Mouse (Mus musculus) liver, embryonic 13.5 days (tissue): ENCODE measurements around the gene Rnf151. TPM values are rescaled to one million over a fixed set of nuclear protein-coding genes. Genes with fewer than 3 reads are reported as not detected.
A peak's percentile ranks its signal among the peaks of the same experiment; 100 is the strongest.
"Not testable (repeated sequence)": the region's sequence is repeated elsewhere in the genome, so short reads cannot be mapped to it uniquely, and the experiment has no call there.

Experiments used
- ATAC-seq: fragments of 200-750 bp; cut with Nextera tagmentation; 2 replicates; pipeline ENCODE4 v1.8.0; 2017; ENCODE audit warnings: low read depth, mild to moderate bottlenecking, moderate number of reproducible peaks, moderate library complexity
- DNase-seq: peaks from one replicate; pipeline ENCODE4 v3.0.0; 2022
- H3K27ac ChIP-seq: fragments of 300-500 bp; sonication (generic); 2 replicates; pipeline ENCODE4 v1.5.1; 2015; ENCODE audit warnings: moderate library complexity, mild to moderate bottlenecking, inconsistent platforms
- H3K27me3 ChIP-seq: fragments of 300-500 bp; sonication (generic); 2 replicates; pipeline ENCODE4 v1.6.1; 2015; ENCODE audit warnings: mild to moderate bottlenecking, inconsistent platforms
- H3K36me3 ChIP-seq: fragments of 300-500 bp; sonication (generic); 2 replicates; pipeline ENCODE4 v1.6.1; 2015; ENCODE audit warnings: mild to moderate bottlenecking, inconsistent platforms
- H3K4me1 ChIP-seq: fragments of 300-500 bp; sonication (generic); replicated peaks from 2 replicates; pipeline ENCODE4 v1.6.1; 2015; ENCODE audit warnings: inconsistent platforms
- H3K4me2 ChIP-seq: fragments of 300-500 bp; sonication (generic); 2 replicates; pipeline ENCODE4 v1.6.1; 2015; ENCODE audit warnings: inconsistent platforms, mild to moderate bottlenecking, moderate library complexity
- H3K4me3 ChIP-seq: fragments of 300-500 bp; sonication (generic); replicated peaks from 2 replicates; pipeline ENCODE4 v1.5.1; 2015; ENCODE audit warnings: mild to moderate bottlenecking, inconsistent platforms
- H3K9ac ChIP-seq: fragments of 300-500 bp; sonication (generic); 2 replicates; pipeline ENCODE4 v1.6.1; 2015; ENCODE audit warnings: mild to moderate bottlenecking, inconsistent platforms
- H3K9me3 ChIP-seq: fragments of 300-500 bp; sonication (generic); replicated peaks from 2 replicates; pipeline ENCODE4 v1.6.1; 2016; ENCODE audit warnings: inconsistent platforms
- WGBS: fragments of 180-500 bp; shearing (Covaris S2); methylation state at CpG from one replicate; pipeline ENCODE4 v1.1.7; 2015; ENCODE audit not compliant: insufficient replicate concordance; 5-methylcytosine and 5-hydroxymethylcytosine counted together
- polyA plus RNA-seq: library from polyadenylated mRNA; unstranded; fragments of >200 nt; fragmentation: Nextera tagmentation; extraction: Ambion mirVana; gene quantifications from 2 replicates; pipeline ENCODE4 v1.2.1, GENCODE M21; 2015

The Rnf151 gene
- polyA plus RNA-seq, 1 experiment from 2014 or later: 0.10 TPM

DNA sequence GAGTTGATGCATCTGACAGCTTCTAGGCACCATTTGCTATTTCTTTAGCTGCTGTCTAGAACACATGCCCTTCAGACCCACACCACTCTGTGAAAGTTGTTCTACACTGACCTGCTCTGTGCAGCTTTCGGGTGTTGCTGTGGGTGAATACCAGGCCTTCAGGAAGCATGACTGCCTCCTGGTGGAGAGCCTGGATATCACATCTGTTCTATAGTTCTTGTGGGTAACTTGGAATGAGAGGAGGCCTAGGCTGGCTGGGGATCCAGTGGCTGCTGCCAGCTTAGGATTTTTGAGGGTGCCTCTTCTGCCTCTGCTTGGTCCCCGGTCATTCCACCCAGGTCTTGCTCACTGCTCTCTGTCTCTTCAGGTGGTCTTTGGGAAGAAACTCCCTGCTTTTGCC, 41.7 kb downstream of the Rnf151 start:
- no peaks in the 10 kb centered on the region for H3K9me3 ChIP-seq
- 0 out of 2 replicates have a peak overlapping the region, but pooled peaks have one; percentile 1 for H3K27ac ChIP-seq
- peaks cover 51% of the 10 kb centered on the region for H3K36me3 ChIP-seq
- DNase-seq (peak; percentile 58), ATAC-seq (no peak)
- H3K4me2 ChIP-seq: no peak overlapping the region
- H3K4me1 ChIP-seq: peaks cover 59% of the 10 kb centered on the region
- H3K9ac ChIP-seq: 0 out of 2 replicates have a peak overlapping the region, but pooled peaks have one; percentile 14
- WGBS: 63% methylated on average over 2 of the region's 2 CpGs
- no peaks in the 10 kb centered on the region for H3K27me3 ChIP-seq
- H3K4me3 ChIP-seq: no peak overlapping the region

GRCm38 (mm10) chr17:24674277-24674676, 43.6 kb downstream of the Rnf151 start:
- Histone ChIP-seq H3K9ac (peak overlapping the region; percentile 35; the same call in 1 of the 2 replicates), H3K27ac (no peak overlapping the region; the same call in 1 of the 2 replicates), H3K27me3 (no peaks in the 10 kb centered on the region), H3K4me2 (no peak overlapping the region), H3K9me3 (no peaks in the 10 kb centered on the region), H3K4me3 (no peak overlapping the region), H3K36me3 (peaks cover 32% of the 10 kb centered on the region), H3K4me1 (peaks cover 73% of the 10 kb centered on the region)
- no peak for DNase-seq
- no peak for ATAC-seq
- 61% methylated on average over 7 of the region's 7 CpGs for WGBS

DNA sequence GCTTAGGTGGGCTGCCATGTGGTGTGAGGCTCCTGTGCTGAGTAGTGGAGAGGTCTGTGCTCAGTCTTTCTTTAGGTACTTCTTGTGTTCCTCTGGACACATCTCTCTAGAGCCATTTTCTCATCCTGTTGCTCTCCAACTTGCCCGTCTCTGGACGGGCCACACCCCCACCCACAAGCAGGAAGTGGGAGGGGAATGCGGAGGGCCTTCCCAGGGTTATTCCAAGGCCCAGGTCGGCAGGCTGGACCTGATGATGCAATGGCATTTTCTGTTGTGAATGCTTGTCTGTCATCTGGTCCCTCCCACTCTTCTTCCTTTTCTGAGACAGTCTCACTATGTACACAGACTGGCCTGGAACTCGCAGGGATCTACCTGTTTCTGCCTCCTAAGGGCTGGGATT, 45.7 kb downstream of the Rnf151 start:
- peak overlapping the region; percentile 91 for H3K4me3 ChIP-seq
- H3K36me3 ChIP-seq: peaks cover 10% of the 10 kb centered on the region
- peak overlapping the region; percentile 51 for H3K27ac ChIP-seq
- peak overlapping the region; percentile 10; the same call in 1 of the 2 replicates for H3K9ac ChIP-seq
- H3K4me1 ChIP-seq: peaks cover 79% of the 10 kb centered on the region
- DNase-seq (no peak), ATAC-seq (peak; percentile 3; the same call in 1 of the 2 replicates)
- WGBS: 15% methylated on average over 5 of the region's 5 CpGs
- H3K4me2 ChIP-seq: peak overlapping the region; percentile 85
- H3K27me3 ChIP-seq: no peaks in the 10 kb centered on the region
- no peaks in the 10 kb centered on the region for H3K9me3 ChIP-seq

- H3K36me3 ChIP-seq: peaks cover 3% of the 10 kb centered on the region; the same call in 1 of the 2 replicates
- H3K27me3 ChIP-seq: no peaks in the 10 kb centered on the region
- WGBS: 47% methylated on average over 5 of the region's 5 CpGs
- ATAC-seq (no peak), DNase-seq (no peak)
- H3K4me3 ChIP-seq: peak overlapping the region; percentile 91
- H3K4me1 ChIP-seq: peaks cover 73% of the 10 kb centered on the region
- peak overlapping the region; percentile 58 for H3K27ac ChIP-seq
- peak overlapping the region; percentile 85 for H3K4me2 ChIP-seq
- peak overlapping the region; percentile 95 for H3K9ac ChIP-seq
- no peaks in the 10 kb centered on the region for H3K9me3 ChIP-seq
Observed at GRCm38 (mm10) chr17:24671346-24671745, 46.5 kb downstream of the Rnf151 start.

DNA sequence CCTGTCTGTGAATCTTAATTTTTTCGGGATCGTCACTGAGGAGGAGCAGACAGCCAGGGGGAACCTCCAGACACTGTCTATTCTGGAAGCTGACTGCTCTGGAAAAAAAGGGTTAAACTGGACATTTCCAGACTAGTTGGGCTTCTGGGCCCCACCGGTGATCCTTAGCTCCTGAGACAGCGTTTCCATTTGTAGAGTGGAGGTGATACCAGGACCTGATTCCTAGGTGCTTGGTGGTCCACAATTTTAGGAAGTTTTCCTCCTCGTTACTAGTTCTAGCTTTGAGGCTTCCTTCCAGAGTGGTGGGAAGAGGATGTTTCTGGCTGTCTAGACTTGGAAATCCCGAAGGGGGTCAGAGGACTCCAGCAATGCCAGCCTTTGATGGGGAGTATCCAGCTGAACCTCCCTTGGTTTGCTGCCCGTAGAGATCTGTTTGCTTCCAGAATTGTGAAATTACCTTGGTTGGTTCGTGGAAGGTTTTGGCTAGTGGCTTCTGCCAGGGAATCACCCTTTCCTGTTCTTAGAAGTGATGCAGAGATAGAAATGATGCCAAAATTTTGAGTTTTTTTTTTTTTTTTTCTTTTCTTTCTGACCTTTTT, 47.5 kb downstream of the Rnf151 start:
- DNase-seq (no peak), ATAC-seq (no peak)
- Histone ChIP-seq H3K4me3 (peak overlapping the region; percentile 91), H3K27ac (peak overlapping the region; percentile 90), H3K4me1 (peaks cover 65% of the 10 kb centered on the region), H3K9ac (peak overlapping the region; percentile 95), H3K36me3 (peaks cover 3% of the 10 kb centered on the region; the same call in 1 of the 2 replicates), H3K4me2 (peak overlapping the region; percentile 85), H3K9me3 (no peaks in the 10 kb centered on the region), H3K27me3 (no peaks in the 10 kb centered on the region)
- WGBS: 5% methylated on average over 8 of the region's 8 CpGs

DNA sequence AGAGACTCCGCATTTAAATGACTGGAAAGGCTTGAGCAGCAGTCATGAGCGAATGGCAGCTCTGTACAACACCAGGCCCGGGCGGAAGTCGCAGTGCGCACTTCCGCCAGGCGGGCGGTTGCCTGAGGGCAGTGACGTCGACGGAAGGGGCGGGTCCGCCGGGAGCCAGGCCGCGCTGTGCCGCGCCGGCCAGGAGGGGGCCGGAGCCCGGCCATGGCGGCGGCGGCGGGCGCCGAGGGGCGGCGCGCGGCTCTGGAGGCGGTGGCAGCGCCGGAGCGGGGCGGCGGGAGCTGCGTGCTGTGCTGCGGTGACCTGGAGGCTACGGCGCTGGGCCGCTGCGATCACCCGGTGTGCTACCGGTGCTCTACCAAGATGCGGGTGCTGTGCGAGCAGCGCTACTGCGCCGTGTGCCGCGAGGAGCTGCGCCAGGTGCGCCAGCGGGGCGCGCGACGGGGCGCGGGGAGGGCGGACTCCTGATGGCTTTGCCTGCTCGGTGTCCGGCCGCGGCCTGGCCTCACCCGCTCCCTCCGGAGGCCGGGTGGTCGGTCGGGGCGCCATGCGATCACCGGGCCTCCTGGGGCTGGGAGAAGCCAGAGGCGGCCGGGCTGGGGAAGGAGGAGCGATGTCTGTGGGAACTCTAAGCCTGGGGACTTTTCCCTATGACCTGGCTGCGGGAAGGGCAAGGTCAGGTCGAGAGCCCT, 48.2 kb downstream of the Rnf151 start, which contains the start of gene Zfp598:
Gene Zfp598, plus strand, starts transcription at position 143 of the 701 bp plus-strand sequence.
- Histone ChIP-seq H3K4me2 (peak within 1 kb of the TSS; percentile 85), H3K36me3 (peaks cover 3% of the 10 kb centered on the region; the same call in 1 of the 2 replicates), H3K9me3 (no peaks in the 10 kb centered on the region), H3K4me1 (peaks cover 61% of the 10 kb centered on the region), H3K27ac (peak within 1 kb of the TSS; percentile 90), H3K4me3 (peak within 1 kb of the TSS; percentile 91), H3K9ac (peak within 1 kb of the TSS; percentile 95), H3K27me3 (no peaks in the 10 kb centered on the region)
- peak; percentile 91 for DNase-seq
- under 1% methylated on average over 80 of the region's 80 CpGs for WGBS
- peak; percentile 97 for ATAC-seq

- WGBS: 5% methylated on average over 15 of the region's 15 CpGs
- Histone ChIP-seq H3K27ac (peak overlapping the region; percentile 90), H3K4me3 (peak overlapping the region; percentile 91), H3K4me1 (peaks cover 56% of the 10 kb centered on the region), H3K9ac (peak overlapping the region; percentile 95), H3K4me2 (peak overlapping the region; percentile 85)
- H3K27me3 ChIP-seq, H3K9me3 ChIP-seq, DNase-seq, H3K36me3 ChIP-seq: not testable (repeated sequence)
- ATAC-seq: peak; percentile 4; the same call in 1 of the 2 replicates
Observed at GRCm38 (mm10) chr17:24669214-24669544, 48.7 kb downstream of the Rnf151 start.

DNA sequence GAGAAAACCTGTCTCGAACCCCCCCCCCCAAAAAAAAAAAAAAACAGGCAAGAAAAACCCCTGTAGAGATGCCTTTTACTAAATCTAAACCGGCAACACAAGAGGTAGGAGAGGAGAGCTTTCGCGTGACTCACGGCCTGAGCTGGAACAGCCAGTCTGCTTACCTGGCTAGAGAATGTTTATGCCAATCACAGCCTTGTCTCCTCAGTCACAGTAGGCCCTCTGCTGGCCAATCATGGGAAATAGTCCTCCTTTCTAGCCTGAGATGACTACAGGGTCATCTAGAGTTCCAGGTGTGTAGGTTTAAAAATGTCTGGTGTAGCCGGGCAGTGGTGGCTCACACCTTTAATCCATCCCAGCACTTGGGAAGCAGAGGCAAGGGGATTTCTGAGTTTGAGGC, 50.4 kb downstream of the Rnf151 start:
- no peak overlapping the region for H3K9ac ChIP-seq
- ATAC-seq (no peak), DNase-seq (peak; percentile 55)
- H3K27ac ChIP-seq: no peak overlapping the region
- H3K4me1 ChIP-seq: peaks cover 40% of the 10 kb centered on the region
- H3K9me3 ChIP-seq: no peaks in the 10 kb centered on the region
- H3K4me2 ChIP-seq: no peak overlapping the region
- H3K4me3 ChIP-seq: no peak overlapping the region
- 22% methylated on average over 6 of the region's 6 CpGs for WGBS
- peaks cover 6% of the 10 kb centered on the region for H3K27me3 ChIP-seq
- H3K36me3 ChIP-seq: no peaks in the 10 kb centered on the region

DNA sequence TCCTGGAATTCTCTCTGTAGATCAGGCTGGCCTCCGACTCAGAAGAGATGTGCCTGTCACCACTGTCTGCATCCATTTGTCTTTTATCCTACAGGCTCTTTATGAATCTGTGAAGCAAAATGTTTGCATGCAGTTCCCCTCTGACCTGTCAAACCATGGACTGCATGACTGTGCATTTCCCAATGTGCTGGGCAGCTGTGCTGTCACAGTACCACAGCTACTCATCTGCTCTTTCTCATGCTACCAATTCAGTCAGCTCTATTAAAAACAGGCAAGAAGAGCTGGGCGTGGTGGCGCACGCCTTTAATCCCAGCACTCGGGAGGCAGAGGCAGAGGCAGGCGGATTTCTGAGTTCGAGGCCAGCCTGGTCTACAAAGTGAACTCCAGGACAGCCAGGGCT, 50.9 kb downstream of the Rnf151 start:
- WGBS: 52% methylated on average over 7 of the region's 7 CpGs
- not testable (repeated sequence) for H3K36me3 ChIP-seq, H3K27ac ChIP-seq, ATAC-seq, H3K4me2 ChIP-seq, H3K9ac ChIP-seq, DNase-seq, H3K4me3 ChIP-seq, H3K27me3 ChIP-seq, H3K9me3 ChIP-seq
- peaks cover 36% of the 10 kb centered on the region for H3K4me1 ChIP-seq
